Mouse (Mus musculus): ENCODE measurements around the gene Gdnf.

GRCm38 (mm10) chr15:7813531-7814370, 3.1 kb downstream of the Gdnf start:
- no peak for TF ChIP-seq E2F4 (IDR thresholded peaks at IDR 0.05; ENCODE audit: borderline replicate concordance, low read depth, low read length)
- no peak for TF ChIP-seq CTCF (IDR thresholded peaks at IDR 0.05 in 2 of 3, conservative IDR thresholded peaks at IDR 0.05 in 1 of 3; ENCODE audit: control insufficient read depth in 1 of 3, insufficient read depth in 1 of 3, low read depth in 2 of 3, low read length in 3 of 3, poor library complexity in 1 of 3, severe bottlenecking in 1 of 3)

Data from MEL (cell line).